Mouse (Mus musculus) ES-CJ7 (cell line): Measurements from ENCODE around the gene Atp8b5.
A peak's percentile ranks its signal among the peaks of the same experiment; 100 is the strongest.

ENCODE experiments used
- DNase-seq: peaks from one replicate; pipeline ENCODE4 v3.0.0; 2011; ENCODE audit warnings: low read depth, low spot score

Atp8b5 gene

DNA sequence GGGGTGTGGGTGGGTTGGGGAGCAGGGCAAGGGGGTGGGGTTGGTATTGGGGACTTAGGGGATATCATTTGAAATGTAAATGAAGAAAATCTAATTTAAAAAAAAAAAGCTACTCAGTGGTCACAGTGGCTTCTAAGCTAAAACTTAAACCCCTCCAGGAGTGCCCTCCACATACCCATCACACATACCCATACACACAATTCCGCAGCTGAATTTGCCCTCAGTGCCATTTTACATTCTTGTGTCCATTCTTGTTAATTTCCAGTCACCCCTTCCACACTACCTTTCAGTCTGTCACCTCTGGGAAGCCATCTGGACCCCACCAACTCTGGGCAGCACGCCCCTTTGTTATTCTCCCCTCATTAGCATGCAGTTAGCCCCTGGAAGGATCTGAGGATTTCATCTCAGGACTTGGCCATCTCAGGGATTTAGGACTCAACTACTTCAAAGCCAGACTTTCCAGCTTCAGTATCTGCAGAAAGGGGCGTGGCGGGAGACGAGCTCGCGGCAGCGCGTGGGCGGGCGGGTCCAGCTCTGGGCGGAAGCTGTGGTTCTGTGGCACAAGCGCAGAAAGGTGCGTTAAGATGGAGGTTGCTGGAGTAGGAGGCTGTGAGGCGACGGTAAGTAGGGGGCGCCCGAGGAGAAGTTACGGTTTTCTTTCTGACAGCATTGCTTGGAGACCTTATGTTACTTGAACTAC, at the start of gene Atp8b5:
Atp8b5 (plus strand) TSS at position 537 of the 700 bp plus-strand sequence.
- DNase-seq: peak; percentile 89

DNA sequence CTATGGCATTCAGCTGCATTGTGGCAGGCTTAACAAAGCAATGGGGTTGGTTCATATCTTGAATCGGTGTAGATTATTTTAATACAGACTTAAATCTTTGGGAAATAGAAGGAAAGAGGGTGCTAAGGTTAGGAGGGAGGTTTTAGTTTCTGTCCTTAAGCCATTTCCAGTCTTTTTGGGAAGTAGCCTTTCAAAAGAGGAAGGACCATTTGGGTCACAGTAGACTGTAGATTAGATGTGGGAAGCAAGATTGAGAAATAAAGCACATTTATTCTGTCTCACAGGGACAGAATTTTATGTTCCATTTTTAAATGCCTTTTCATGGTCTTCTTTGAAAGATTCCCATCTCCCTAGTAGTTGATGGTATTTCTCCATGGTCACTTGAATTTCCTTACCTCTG, 49.0 kb upstream of the Atp8b5 start:
- no peak for DNase-seq

DNA sequence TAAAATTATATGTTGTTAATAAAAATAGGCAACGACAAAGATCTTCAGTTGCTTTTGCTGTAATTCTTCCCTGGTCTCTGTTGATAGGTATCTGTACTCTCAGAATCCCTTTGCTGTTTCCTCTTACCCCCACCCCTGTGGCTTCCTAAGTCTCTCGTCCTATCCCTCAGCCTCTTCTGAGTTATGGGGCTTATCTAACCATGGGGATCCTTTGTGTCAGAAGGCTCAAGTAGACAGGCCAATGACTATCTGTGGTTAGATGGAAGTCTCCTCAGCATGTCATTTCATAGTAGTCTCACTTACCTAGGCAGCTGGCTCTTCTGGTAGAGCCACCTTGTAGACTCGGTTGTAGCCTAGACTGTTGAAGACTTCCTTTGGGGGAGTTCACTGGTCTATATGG, 35.1 kb upstream of the Atp8b5 start:
- DNase-seq: no peak

DNA sequence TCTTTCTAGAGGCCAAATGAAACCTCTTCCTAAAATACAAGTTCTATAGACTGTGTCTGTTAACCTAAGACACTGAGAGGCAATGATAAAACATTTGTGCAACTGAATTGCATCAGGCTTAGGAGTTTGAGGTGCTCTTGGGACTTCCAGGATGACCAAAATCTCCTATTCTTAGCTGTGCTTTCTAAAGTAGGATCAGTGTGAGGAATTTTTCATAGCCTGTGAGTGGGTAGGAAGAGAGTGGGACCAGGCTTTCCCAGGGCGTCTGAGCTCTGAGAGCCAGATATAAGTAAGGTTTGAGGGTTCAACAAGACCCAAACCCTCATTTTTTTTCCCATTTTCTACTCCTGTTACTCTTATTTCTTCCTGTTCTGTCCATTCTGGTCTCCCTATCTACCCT, 34.0 kb upstream of the Atp8b5 start:
- DNase-seq: no peak

DNA sequence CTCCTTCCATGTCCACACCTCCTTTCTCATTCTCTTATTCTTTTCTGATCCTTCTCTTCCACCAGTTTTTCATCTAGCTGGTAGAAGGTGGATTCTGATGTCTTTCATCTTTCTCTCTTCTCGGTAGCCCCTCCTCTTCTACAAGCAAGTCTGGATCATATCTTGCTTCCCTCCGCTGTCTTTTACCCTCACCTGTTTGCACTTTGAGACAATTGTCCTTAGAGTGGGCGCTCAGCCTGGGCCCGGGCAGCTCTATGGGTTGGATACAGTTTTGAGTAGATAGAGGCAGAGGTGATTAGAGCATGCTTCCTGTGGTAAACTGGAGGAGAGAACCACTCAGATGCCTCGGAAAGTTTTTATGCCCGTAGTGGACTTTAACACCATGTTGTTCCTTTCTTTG, 33.5 kb upstream of the Atp8b5 start:
- DNase-seq: no peak

DNA sequence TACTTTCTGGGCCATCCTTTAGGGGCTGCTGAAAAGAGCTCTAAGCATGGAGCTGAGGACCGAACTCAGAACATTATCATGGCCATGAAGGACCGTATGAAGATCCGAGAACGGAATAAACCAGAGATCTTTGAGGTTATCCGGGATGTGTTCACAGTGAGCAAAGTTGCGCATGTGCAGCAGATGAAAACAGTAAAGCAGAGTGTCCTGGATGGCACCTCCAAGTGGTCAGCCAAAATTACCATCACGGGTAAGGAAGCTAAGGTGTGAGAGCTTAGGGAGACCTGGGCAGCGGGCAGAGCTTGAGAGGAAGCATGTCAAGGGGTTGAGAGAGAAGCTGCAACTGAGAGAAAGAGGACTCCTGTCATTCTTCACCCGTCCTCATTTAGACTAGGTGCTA, 30.1 kb upstream of the Atp8b5 start:
- DNase-seq: no peak

DNA sequence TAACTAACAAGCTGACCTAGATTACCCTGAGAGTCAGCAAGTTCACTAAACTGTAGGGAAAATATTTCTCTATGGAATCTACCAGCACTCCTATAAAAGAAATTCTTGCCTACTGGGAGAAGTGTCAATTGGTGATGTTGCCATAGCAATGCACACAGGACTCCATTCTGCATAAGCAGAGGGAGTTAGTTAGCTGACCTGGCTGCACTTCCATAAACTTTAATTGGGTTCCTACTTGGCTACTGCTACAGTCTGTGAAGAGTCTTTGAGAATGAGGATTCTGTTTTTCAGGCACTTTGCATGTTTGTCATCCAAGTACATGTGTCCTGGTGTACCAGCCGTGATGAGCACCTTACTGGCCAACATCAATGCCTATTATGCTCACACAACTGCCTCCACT, 26.2 kb upstream of the Atp8b5 start:
- DNase-seq: no peak

DNA sequence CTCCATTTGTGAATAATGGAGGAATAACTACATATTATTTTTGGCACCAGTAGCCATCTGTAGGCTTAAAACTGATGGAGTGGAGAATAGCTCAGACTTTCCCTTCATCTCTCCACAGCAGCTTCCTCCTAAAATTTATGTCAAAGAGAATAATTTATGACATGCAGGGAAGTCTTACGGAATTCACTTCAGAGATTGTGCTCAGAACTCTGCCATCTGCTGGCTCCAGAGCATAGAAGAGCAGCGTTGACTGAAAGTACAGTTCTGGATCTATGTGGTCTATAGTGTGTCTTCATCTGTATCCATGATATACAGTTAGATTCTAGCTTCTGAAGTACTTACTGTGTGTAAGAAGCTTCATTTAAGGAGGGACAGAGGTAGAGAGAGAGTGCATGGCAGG, 22.9 kb upstream of the Atp8b5 start:
- DNase-seq: no peak

DNA sequence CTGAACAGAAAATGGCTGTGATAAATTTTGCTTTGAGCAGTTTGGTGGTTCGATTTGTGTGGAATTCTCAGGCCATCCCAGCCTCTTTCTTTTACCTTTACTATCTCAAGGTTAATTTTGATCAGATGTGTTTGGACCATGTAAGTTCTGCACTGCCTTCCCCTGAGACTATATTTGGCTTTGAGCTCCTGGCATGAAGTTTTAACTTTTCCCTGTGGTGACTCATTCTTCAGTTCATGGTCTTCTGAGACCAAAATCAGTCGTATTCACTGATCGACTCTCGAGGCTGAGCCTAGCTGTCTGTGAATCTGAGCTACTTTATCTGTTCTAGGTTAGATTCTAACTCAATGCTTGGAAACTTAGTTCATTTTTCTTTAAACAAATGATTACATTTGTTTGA, 21.2 kb upstream of the Atp8b5 start:
- no peak for DNase-seq

DNA sequence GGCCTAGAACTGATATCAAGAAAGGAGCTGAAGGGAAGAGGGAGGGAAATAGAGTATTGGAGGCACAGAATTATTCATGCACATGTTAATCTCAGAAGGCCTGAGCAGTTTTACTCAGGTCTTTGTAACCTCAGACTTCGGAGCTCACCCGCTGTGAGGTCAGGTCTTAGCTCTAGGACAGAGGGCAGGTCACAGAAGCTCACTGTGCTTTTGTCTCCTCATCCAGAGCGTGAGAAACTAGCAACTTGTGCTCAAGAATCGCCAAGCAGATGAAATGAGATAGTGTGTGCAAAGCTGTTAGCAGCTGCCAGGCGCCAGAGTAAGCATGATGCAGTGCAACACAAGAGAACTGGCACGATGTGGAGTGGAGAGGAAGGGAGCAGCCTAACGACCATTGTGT, 18.9 kb upstream of the Atp8b5 start:
- DNase-seq: no peak

DNA sequence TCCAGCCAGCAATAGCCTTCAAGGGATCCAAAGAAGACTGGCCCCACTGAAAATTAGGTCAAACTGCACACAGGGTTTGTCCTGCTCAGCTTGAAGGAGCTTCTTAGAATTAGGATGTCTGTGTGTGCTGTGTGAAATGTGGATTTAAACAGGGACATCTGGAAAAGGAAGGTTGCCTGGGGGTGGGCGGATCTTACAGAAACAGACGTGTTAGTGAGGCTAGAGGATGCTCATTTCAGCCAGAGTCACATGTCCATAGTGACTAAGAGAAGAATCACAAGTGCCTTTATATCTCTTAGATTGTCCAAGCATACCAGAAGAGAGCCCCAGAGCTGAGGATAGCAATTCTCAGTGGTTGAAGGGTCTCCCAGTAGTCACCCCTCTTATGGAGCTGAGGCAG, 18.1 kb upstream of the Atp8b5 start:
- DNase-seq: no peak

DNA sequence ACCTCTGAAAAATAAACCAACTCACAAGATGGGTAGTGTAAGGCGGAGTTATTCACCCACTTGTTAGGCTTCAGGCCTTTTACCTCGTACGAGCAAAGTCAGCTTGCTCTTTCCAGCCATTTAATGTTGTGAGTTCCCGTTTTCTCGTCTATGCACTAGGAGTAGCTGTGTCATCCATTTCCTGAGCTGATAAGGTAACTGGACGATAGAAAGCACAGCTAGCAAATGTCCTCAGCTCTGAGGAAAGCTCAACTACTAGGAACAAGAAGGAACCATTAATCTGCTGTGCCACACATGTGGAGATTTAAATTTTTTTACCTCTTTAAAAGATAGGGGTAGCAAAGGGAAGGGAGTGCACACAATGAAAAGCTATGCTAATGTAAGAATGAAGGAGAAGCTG, 15.7 kb upstream of the Atp8b5 start:
- DNase-seq: no peak

DNA sequence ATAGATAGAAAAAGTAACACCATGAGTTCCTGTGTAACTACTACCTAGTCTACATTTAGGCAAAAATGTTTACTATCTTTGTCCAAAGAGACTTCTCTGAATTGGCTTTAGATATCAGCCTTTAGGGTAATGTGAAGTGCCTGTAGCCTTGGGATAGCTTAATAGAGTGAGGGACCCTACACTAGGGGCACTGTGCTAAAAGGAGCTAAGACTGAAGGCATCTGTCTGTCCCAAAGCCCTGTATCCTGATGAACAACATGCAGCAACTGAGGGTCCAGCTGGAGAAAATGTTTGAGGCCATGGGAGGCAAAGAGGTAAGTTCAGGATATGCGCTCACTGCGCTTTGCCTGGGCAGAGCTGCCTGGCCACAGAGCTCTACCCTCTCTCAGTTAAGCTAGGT, 9.9 kb upstream of the Atp8b5 start:
- peak; percentile 45 for DNase-seq

DNA sequence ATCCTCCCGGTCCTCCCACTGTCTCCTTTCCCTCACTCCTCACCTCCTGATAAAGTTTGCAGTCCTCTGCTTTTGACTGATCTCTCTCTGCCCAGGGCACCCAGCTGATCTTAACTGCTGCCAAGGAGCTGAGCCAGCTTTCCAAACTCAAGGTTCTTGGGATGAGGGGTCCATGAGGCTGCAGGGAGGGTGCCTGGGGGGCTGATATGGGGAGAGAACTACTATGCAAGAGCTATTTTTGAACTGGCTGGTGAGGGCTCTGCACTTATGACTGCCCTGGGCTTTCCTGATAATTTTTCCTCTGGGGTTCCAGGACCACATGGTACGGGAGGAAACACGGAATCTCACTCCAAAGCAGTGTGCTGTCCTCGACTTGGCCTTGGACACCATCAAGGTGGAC, 8.4 kb upstream of the Atp8b5 start:
- no peak for DNase-seq

DNA sequence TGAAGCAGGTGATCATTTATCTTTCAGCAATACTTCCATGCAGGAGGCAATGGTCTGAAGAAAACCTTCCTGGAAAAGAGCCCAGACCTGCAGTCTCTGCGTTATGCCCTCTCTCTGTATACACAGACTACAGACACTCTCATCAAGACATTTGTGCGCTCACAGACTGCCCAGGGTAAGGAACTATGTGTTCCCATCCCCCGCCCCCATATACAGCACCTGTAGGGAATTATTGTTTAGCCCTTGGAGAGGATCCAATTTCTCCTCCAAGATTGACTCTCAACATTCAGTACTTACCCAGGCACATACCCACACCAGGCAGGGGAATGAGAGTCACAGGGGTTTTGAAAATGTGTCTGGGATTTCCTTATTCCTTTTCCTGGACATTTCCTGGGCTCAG, 7.5 kb upstream of the Atp8b5 start:
- no peak for DNase-seq

DNA sequence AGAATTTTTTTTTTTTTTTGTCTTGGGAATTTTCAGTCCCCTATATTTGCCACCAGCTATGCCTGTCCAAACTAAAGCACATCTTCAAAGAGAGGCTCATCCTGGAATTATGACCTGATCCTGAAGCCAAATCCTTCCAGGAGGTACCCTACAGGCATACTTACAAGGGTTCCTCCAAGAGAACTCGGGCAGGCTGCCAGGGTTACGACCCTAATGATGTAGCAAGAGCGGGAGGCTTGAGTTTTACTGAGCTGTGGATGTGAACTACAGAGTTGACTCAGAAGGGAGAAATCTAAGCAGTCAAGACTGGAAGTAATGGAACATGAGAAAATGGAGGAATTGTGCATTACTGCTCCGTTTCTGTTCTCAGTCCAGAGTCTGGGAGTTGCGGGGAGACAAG, 6.9 kb upstream of the Atp8b5 start:
- no peak for DNase-seq

DNA sequence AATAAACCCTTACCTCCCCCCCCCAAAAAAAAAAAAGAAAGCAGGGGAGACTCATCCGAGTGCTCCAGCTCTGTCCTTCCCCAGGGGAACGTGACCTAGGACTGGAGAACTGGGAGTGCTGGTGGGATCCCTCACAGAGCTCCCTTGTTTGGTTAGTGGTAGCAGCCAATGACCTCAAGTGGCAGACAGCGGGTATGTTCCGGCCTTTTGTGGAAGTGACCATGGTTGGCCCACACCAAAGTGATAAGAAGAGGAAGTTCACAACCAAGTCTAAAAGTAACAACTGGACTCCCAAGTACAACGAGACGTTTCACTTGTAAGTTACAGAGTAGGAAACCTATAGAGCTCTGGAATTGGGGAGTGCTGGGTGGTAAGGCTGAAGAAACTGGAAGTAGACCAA, 4.1 kb upstream of the Atp8b5 start:
- no peak for DNase-seq

DNA sequence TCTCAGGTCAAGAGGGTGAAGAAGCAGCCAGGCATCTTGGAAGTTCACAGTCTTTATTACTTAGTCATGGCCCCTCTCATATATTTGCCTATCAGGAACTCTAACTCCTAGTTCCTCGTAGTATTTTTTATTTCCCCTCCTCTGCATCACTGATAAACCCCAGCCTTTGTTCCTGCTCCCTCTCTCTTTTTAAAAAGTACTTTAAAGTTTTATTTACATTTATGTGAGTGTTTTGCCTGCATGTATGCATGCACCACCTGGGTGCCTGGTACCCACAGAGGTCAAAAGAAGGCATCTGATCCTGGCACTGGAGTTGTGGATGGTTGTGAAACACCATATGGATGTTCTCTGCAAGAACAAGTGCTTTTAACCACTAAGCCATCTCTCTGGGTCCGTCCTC, 813 bp upstream of the Atp8b5 start:
- DNase-seq: no peak

DNA sequence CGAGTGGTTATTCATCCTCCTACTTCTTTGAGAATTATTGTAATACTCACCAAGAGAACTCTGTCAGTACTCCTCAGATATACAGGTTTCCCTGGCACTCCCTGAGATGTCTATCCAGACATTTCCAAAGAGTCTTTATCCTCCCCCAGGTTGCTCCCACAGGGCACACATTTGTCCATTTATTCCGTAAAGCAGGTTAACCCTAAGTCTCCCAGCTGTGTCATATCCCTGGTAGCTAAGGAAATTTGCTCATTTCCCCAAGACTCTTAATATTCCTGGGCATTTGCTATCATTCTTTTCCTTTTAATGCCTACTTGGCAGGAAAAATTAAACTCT, 332 bp downstream of the Atp8b5 start:
- DNase-seq: no peak

DNA sequence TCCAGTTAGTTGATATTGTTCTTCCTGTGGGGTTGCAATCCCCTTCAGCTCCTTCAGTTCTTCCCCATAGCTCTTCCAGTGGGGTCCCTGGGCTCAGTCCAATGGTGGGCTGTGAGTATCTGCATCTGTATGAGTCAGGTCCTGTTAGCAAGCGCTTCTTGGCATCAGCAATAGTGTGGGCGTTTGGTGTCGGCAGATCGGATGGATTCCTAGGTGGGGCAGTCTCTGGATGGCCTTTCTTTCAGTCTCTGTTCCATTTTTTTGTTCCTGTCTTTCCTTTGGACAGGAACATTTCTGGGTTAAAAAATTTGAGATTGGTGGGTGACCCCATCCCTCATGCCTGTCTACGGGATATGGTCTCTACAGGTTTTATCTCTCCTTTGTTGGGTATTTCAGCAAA, 18.5 kb downstream of the Atp8b5 start:
- DNase-seq: no peak

DNA sequence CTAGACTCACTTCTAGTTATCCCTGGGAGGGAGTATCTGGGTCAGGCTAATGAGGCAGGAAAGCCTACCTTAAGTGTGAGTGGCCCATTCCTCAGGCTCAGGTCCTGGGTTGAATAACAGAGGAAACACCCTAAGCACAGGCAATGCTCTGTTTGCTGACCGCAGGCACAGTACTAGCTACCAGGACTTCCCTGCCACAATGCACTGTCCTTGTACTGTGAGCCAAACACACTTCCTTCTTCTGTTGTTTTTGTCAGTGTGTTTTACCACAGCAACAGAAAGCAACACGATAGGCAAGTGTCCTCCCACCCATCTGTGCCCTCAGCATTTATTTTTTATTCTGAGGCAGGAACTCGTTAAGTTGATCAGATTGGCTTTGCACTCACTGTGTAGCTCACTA, 20.3 kb downstream of the Atp8b5 start:
- DNase-seq: no peak

DNA sequence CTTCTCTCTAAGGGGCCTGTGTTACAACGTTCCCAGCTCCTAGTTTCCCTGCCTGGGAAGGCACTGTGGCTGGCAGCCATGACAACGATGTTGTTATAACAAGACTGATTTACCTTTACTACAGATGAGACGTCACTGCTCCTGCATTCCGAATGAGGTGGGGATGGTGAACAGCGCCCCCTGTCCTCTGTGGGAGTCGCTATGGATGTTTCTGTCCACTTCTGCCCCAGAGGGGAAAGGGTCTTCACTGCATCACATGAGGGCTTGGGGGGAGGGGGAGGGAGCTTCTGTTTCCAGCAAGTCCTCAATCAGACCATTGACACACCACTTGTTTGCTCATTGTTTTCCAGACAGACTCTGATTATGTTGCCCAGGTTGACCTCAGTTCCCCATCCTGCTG, 27.0 kb downstream of the Atp8b5 start:
- peak; percentile 76 for DNase-seq

DNA sequence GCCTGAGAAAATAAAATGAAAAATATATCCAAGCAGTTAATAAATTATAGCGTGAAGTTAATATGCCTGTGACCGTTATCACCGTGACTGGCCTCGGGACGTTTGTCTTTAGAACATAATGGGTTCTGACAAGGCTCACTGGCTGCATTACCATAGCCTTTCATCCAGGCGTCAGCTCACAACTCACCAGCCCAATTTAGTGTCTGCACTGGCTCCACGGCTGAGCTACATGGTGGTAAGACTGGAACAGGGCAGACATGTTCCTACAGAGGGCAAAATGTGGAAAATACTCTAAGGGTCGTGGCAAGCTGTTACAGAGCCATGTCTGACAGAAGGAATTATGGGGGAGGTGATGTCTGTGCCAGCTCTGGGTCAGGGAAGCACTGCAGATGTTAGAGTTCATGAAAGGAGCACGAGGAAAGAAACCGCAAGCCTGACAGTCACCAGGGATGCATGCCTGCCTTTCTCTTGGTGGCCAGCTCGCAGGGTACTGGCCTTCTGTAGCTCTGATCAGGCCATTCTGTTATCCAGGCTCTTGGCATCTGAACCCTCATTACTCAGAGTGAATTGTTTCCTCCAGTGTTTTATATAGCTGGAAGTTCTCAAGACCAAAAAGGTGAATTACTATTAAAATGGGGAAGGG, 42.9 kb downstream of the Atp8b5 start:
- no peak for DNase-seq

DNA sequence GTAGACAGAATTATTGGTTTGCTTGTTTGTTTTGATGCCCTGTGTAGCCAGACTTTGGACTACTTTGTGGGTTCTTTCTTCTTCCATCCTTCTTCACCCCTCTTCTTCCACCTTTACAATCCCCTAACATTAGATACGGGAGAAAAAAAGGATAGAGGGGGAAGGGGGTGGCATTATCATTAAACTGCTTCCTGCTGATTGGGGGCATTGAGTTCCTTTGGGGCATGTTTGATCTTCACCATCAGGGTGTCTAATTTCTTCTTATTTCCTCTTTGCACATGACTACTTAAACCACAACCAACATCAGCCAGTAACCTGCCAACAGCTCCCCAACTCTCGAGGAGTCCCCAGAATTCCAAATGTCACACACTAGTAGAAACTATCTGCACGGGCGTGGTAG, 54.6 kb downstream of the Atp8b5 start:
- no peak for DNase-seq
